Mouse (Mus musculus) forebrain, embryonic 13.5 days (tissue): ENCODE data around the gene Eml3. TPM values are rescaled to one million over a fixed set of nuclear protein-coding genes. Genes with fewer than 3 reads are reported as not detected.

Experiments
- ATAC-seq: fragments of 200-750 bp; cut with Nextera tagmentation; 2 replicates; pipeline ENCODE4 v1.8.0; 2017
- H3K27ac ChIP-seq: fragments of 300-500 bp; sonication (generic); 2 replicates; pipeline ENCODE4 v1.5.1; 2015; ENCODE audit warnings: inconsistent platforms, mild to moderate bottlenecking, moderate library complexity
- H3K27me3 ChIP-seq: fragments of 300-500 bp; sonication (generic); 2 replicates; pipeline ENCODE4 v1.6.1; 2015; ENCODE audit warnings: mild to moderate bottlenecking, inconsistent platforms
- H3K36me3 ChIP-seq: fragments of 300-500 bp; sonication (generic); 2 replicates; pipeline ENCODE4 v1.6.1; 2015; ENCODE audit warnings: mild to moderate bottlenecking, inconsistent platforms; ENCODE audit not compliant: poor library complexity, severe bottlenecking
- H3K4me1 ChIP-seq: fragments of 300-500 bp; sonication (generic); 2 replicates; pipeline ENCODE4 v1.6.1; 2015; ENCODE audit warnings: inconsistent platforms
- H3K4me2 ChIP-seq: fragments of 300-500 bp; sonication (generic); 2 replicates; pipeline ENCODE4 v1.6.1; 2015; ENCODE audit warnings: inconsistent platforms, mild to moderate bottlenecking, moderate library complexity
- H3K4me3 ChIP-seq: fragments of 300-500 bp; sonication (generic); 2 replicates; pipeline ENCODE4 v1.5.1; 2015; ENCODE audit warnings: mild to moderate bottlenecking, inconsistent platforms
- H3K9ac ChIP-seq: fragments of 300-500 bp; sonication (generic); 2 replicates; pipeline ENCODE4 v1.6.1; 2015; ENCODE audit warnings: mild to moderate bottlenecking, inconsistent platforms
- H3K9me3 ChIP-seq: fragments of 300-500 bp; sonication (generic); replicated peaks from 2 replicates; pipeline ENCODE4 v1.6.1; 2016; ENCODE audit warnings: inconsistent platforms
- WGBS: fragments of 180-500 bp; shearing (Covaris S2); methylation state at CpG from one replicate; pipeline ENCODE4 v1.1.7; 2015; 5-methylcytosine and 5-hydroxymethylcytosine counted together
- polyA plus RNA-seq: library from polyadenylated mRNA; unstranded; fragments of >200 nt; fragmentation: Nextera tagmentation; extraction: Ambion mirVana; gene quantifications from 2 replicates; pipeline ENCODE4 v1.2.1, GENCODE M21; 2015

Eml3 gene
- polyA plus RNA-seq, 1 experiment from 2014 or later = 9.6 TPM

DNA sequence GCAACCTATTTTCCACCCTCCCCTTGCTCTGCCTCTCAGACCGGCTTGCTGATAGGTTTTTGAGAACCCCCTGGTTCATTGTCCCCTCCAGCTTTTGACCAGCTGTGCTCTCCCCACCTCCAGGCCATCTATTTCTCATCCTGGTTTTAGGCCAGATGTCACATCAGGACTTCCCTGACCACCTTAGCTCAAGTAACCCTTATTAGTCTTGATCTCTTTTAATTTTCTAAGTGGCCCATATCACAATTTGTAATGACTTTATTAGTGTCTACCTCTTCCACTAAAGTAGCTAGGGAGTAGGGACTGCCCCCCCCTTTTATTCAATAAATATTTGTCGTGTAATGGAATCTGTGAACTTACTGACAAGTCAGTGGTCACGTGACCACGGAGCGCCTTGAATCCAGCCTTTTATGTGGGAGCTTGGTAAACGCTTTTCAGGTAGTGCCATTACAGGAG, 8.5 kb upstream of the Eml3 start:
- no peaks in the 10 kb centered on the region for H3K9me3 ChIP-seq
- peak overlapping the region; percentile 84 for H3K9ac ChIP-seq
- H3K27ac ChIP-seq = peak overlapping the region; percentile 74
- H3K4me3 ChIP-seq = peak overlapping the region; percentile 80
- ATAC-seq = peak; percentile 0; the same call in 1 of the 2 replicates
- H3K27me3 ChIP-seq = no peaks in the 10 kb centered on the region
- peaks cover 15% of the 10 kb centered on the region for H3K4me1 ChIP-seq
- 2% methylated on average over 6 of the region's 6 CpGs for WGBS
- peak overlapping the region; percentile 71 for H3K4me2 ChIP-seq
- H3K36me3 ChIP-seq = peaks cover 21% of the 10 kb centered on the region

DNA sequence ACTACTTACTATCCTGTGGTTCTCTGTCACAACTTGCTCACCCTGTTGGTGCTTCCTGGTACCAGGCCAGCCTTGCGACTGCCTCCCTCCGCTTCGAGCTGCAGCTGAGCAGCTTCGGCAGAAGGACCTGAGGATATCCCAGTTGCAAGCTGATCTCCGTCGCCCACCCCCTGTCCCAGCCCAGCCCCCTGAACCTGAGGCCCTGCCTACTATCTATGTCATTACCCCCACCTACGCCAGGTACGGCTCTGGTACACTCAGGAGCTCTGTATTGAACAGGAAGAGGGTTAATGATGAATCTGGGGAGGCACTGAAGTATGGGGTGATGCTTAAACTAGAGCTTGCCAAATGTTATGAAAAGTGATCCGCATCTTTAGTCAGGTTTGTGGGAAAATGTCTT, 7.6 kb upstream of the Eml3 start:
- Histone ChIP-seq H3K9ac (no peak overlapping the region), H3K4me1 (peaks cover 15% of the 10 kb centered on the region), H3K36me3 (peaks cover 20% of the 10 kb centered on the region), H3K4me2 (peak overlapping the region; percentile 71), H3K9me3 (no peaks in the 10 kb centered on the region), H3K27me3 (no peaks in the 10 kb centered on the region), H3K27ac (no peak overlapping the region), H3K4me3 (peak overlapping the region; percentile 80; the same call in 1 of the 2 replicates)
- 87% methylated on average over 9 of the region's 9 CpGs for WGBS
- ATAC-seq = no peak

DNA sequence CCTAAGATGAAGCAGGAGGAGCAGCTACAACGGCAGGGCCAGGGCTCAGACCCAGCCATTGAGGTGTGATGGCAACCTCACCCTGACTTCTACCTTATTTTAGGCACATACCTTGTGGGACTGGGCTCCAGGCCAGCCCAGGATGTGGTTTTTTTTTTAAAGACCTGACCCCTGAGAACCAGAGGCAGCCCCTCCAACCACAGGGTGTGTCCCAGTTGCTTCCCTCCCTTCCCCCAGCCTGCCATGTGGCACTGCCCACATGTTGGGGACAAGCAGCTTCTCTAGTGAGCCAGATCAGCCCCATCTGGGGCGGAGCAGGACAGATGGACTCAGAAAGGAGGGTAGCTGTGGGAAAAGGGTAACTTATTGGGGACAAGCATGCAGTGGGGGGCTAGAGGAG, 2.6 kb upstream of the Eml3 start:
- H3K9ac ChIP-seq = no peak overlapping the region
- no peak overlapping the region for H3K4me2 ChIP-seq
- peaks cover 11% of the 10 kb centered on the region for H3K27me3 ChIP-seq
- H3K36me3 ChIP-seq = peaks cover 35% of the 10 kb centered on the region
- no peak for ATAC-seq
- peaks cover 22% of the 10 kb centered on the region for H3K4me1 ChIP-seq
- H3K27ac ChIP-seq = no peak overlapping the region
- no peaks in the 10 kb centered on the region for H3K9me3 ChIP-seq
- 90% methylated on average over 2 of the region's 2 CpGs for WGBS
- no peak overlapping the region for H3K4me3 ChIP-seq

DNA sequence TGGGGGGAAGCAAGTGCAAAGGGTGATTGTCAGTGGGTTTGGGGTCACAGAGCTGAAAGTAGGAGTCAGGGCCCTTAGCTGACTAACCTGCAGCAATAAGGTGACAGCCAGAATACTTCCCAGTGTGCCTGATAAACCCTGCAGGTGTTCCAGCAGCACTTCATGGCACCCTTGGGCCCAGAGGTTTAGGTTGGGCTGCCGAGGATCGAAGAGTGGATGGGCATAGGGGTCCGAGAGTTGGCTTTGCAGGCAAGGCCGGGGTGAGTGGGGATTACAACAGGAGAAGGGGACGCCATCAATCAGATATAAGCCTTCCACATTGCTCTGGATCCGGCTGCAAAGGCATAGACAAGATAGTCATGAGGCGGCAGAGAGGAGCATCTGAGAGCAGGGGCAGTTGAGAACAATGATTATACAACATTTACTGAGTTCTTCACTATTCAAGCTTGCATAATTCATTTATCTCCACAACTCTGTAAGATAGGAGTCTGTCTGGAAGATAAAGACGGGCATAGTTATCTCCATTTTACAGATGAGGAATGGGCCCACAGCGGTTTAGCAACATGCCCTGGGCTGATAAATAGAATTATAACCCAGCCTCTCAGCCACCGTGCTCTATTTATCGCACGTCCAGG, 1.3 kb upstream of the Eml3 start:
- H3K36me3 ChIP-seq = peaks cover 35% of the 10 kb centered on the region
- H3K9ac ChIP-seq = no peak overlapping the region
- WGBS = 90% methylated on average over 12 of the region's 12 CpGs
- peaks cover 11% of the 10 kb centered on the region for H3K27me3 ChIP-seq
- no peak overlapping the region for H3K4me3 ChIP-seq
- peaks cover 20% of the 10 kb centered on the region for H3K4me1 ChIP-seq
- H3K27ac ChIP-seq = no peak overlapping the region
- no peak overlapping the region for H3K4me2 ChIP-seq
- H3K9me3 ChIP-seq = no peaks in the 10 kb centered on the region
- ATAC-seq = no peak

DNA sequence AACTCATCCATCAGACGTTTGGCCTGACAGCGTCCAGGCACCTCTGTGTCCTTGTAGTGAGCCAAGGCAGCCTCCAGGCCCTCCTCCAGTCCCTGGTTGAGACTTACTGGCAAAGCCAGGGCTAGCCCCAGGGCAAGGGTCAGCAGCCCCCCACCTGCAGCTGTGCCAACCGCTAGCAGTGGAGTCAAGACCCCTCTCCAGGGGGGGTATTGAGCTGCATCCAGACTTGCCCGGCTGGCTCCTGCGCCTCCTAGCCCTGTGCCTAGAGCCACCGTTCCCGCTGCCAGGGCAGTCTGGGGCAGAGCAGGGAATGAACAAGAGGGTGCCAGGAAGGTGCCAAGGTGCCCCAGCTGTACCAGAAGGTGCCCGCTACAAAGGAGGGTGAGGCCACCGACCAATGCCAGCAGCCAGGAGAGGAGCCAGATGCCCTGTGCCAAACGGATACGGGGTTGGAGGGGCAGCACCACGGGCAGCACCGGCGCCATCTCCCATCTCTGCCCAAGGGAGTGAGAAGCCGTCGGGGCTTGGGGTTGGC, 596 bp upstream of the Eml3 start:
- Histone ChIP-seq H3K27me3 (peaks cover 11% of the 10 kb centered on the region), H3K36me3 (peaks cover 40% of the 10 kb centered on the region), H3K27ac (no peak overlapping the region), H3K9me3 (no peaks in the 10 kb centered on the region), H3K4me1 (peaks cover 20% of the 10 kb centered on the region), H3K4me3 (peak overlapping the region; percentile 56), H3K4me2 (peak overlapping the region; percentile 76), H3K9ac (peak overlapping the region; percentile 77)
- ATAC-seq = peak; percentile 44
- 15% methylated on average over 16 of the region's 16 CpGs for WGBS

DNA sequence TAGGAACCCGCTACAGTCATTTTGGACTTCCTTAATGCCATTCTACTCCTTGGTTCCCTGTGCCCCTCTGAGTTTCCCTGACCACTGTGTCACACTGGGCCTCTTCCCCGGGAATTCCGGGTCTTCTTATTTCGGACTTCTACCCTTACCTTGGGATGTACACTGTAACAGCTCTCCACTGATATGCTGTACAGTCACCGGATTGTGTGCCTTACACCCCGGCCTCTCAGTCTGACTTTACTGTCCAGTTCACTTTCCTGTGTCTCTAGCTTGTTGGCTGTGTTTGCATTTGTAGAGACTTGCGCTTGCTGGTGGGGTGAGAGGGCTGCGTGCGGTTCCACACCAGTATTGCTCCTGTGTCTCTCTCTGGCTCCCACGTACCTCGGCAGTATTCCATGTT, 765 bp downstream of the Eml3 start:
- ATAC-seq = peak; percentile 23; the same call in 1 of the 2 replicates
- Histone ChIP-seq H3K4me3 (peak overlapping the region; percentile 56), H3K4me2 (peak overlapping the region; percentile 76), H3K4me1 (peaks cover 20% of the 10 kb centered on the region), H3K9me3 (no peaks in the 10 kb centered on the region), H3K9ac (peak overlapping the region; percentile 77), H3K27me3 (peaks cover 11% of the 10 kb centered on the region), H3K36me3 (peaks cover 44% of the 10 kb centered on the region), H3K27ac (no peak overlapping the region)
- 19% methylated on average over 11 of the region's 11 CpGs for WGBS

DNA sequence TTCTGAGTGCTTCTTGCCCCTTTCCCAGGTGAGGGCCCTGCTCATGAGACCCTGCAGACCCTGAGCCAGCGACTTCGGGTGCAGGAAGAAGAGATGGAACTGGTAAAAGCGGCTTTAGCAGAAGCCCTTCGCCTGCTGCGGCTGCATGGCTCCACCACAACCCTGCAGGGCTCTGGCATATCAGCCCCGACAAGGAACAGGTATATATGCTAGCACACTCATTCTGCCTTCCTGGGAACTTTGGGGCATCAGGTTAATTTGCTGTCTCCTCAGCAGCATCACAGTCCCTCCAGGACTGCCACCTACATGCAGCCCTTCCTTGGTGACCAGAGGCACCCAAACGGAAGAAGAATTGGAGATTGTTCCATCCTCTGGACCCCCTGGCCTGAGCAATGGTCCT, 1.4 kb downstream of the Eml3 start:
- Histone ChIP-seq H3K9me3 (no peaks in the 10 kb centered on the region), H3K4me1 (peaks cover 20% of the 10 kb centered on the region), H3K9ac (peak overlapping the region; percentile 28; the same call in 1 of the 2 replicates), H3K36me3 (peaks cover 41% of the 10 kb centered on the region), H3K27me3 (peaks cover 11% of the 10 kb centered on the region), H3K4me2 (peak overlapping the region; percentile 76), H3K4me3 (0 out of 2 replicates have a peak overlapping the region, but pooled peaks have one; percentile 56), H3K27ac (no peak overlapping the region)
- WGBS = 83% methylated on average over 7 of the region's 7 CpGs
- ATAC-seq = no peak

DNA sequence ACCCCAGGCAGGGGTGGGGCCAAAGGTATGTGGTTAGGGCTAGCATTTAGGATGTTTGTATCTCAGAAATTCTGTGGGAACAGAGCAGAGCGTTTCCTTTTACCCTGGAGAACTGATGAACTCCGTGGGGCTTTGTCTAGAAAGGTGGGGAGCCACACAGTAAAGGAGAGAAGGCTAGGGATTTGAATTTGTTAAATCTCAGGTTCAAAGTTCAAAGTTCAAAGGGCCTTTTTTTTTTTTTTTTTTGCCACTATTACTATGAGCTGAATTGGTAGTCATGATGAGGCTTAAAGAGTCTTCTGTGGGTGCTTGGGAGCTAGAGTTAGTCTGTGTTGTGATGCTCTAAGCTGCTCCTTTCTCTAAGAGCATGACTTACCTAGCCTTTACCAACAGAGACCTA, 7.4 kb downstream of the Eml3 start:
- H3K4me1 ChIP-seq = peaks cover 7% of the 10 kb centered on the region
- no peak overlapping the region for H3K9ac ChIP-seq
- H3K27ac ChIP-seq = no peak overlapping the region
- H3K4me2 ChIP-seq = no peak overlapping the region
- 88% methylated on average over 2 of the region's 2 CpGs for WGBS
- no peaks in the 10 kb centered on the region for H3K9me3 ChIP-seq
- H3K27me3 ChIP-seq = no peaks in the 10 kb centered on the region
- peaks cover 22% of the 10 kb centered on the region; the same call in 1 of the 2 replicates for H3K36me3 ChIP-seq
- ATAC-seq = no peak
- no peak overlapping the region for H3K4me3 ChIP-seq

DNA sequence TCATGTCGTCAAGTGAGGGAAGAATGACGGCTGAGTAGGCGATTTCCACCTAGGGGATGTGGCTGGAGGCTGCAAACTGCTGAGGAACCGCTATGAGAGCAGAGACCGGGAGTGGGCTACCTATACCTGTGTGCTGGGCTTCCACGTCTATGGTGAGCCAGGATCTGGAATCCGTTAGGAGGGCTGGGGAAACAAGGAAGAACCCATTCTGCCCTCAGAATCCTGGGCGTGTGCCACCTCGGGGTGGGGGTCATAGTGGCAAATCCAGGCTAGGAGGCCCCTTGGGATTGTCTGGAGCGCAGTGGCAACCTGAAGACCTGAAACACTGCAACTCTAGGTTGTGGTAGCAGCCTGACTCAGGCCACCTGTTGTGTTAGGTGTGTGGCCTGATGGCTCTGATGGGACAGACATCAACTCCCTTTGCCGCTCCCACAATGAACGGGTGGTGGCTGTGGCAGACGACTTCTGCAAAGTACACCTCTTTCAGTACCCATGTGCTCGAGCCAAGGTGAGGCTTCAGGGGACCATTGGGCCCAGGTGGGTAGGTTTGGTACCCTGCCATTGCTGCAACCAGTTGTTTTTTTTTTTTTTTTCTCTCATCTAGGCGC, 11.3 kb downstream of the Eml3 start:
- ATAC-seq = no peak; the same call in 1 of the 2 replicates

DNA sequence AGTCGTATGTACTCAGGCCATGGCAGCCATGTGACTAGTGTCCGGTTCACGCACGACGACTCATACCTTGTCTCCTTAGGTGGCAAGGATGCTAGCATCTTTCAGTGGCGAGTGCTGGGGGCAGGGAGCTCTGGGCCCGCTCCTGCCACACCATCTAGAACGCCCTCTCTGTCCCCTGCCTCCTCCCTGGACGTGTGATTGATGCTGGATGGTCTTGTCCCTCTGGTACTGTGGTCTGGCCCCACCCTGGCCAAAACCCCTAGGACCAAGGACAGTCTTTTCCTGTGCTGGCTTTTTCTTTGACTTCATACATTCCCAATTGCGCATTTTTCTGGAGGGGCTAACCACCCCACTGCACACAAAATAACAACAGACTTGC, 11.8 kb downstream of the Eml3 start:
- peak overlapping the region; percentile 97 for H3K27ac ChIP-seq
- peak overlapping the region; percentile 72 for H3K4me2 ChIP-seq
- no peaks in the 10 kb centered on the region for H3K27me3 ChIP-seq
- peaks cover 35% of the 10 kb centered on the region for H3K4me1 ChIP-seq
- peak overlapping the region; percentile 85 for H3K4me3 ChIP-seq
- H3K36me3 ChIP-seq = peaks cover 32% of the 10 kb centered on the region
- ATAC-seq = peak; percentile 16; the same call in 1 of the 2 replicates
- 32% methylated on average over 10 of the region's 10 CpGs for WGBS
- H3K9ac ChIP-seq = peak overlapping the region; percentile 99
- H3K9me3 ChIP-seq = no peaks in the 10 kb centered on the region

More for the DNA sequence above, 11.3 kb downstream of the Eml3 start:
- peaks cover 27% of the 10 kb centered on the region for H3K36me3 ChIP-seq
- H3K4me3 ChIP-seq = peak overlapping the region; percentile 85; the same call in 1 of the 2 replicates
- H3K27me3 ChIP-seq = no peaks in the 10 kb centered on the region
- peaks cover 35% of the 10 kb centered on the region for H3K4me1 ChIP-seq
- 82% methylated on average over 15 of the region's 15 CpGs for WGBS
- H3K27ac ChIP-seq = no peak overlapping the region
- H3K9ac ChIP-seq = peak overlapping the region; percentile 99; the same call in 1 of the 2 replicates
- peak overlapping the region; percentile 72 for H3K4me2 ChIP-seq
- no peaks in the 10 kb centered on the region for H3K9me3 ChIP-seq

DNA sequence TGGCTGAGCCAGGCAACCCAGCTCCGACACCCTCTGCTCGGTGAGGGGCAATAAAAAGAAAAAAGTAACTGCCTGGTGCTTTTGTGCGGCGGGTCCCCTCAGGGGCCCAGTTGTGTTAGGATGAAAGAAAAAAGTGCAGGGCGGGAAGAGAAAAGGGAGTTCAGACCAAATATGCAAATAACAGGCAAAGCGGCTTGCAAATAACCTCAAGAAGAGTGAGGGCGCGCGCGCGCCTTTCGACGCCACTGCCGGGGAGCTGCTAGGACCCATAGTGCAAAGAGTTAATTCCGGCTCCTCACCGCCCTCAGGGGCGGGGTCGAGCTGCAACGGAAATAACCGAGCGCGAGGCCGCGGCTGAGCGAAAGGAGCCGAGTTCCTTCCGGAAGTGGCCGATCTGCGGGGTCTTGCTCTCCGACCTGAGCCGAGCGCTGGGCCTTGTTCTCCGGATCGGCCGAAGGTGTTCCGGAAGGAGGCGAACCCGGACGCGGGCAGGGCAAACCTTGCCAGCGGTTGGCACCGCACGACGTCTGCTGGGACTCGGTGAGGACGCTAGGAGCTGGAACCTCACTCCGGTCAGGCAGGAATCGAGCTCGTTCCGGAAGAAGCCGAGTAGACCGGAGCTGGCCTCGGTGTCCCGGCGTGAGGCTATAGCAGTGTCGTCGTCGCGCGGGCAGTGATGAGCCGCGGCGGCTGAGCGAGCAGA, 12.3 kb downstream of the Eml3 start, which contains the start of gene Mta2:
TSS of gene Mta2 (plus strand) at position 361 of the 703 bp plus-strand sequence.
- Histone ChIP-seq H3K4me1 (peaks cover 35% of the 10 kb centered on the region), H3K9me3 (no peaks in the 10 kb centered on the region), H3K27ac (peak within 1 kb of the TSS; percentile 97), H3K27me3 (no peaks in the 10 kb centered on the region), H3K4me2 (peak within 1 kb of the TSS; percentile 72), H3K36me3 (peaks cover 33% of the 10 kb centered on the region), H3K9ac (peak within 1 kb of the TSS; percentile 99), H3K4me3 (peak within 1 kb of the TSS; percentile 85)
- peak; percentile 94 for ATAC-seq
- WGBS = under 1% methylated on average over 64 of the region's 64 CpGs
